Mouse (Mus musculus) liver, embryonic 11.5 days (tissue): Measurements from ENCODE around the gene Olfr1151. TPM values are rescaled to one million over a fixed set of nuclear protein-coding genes. Genes with fewer than 3 reads are reported as not detected.

Experiments
- ATAC-seq: fragments of 200-750 bp; cut with Nextera tagmentation; replicated peaks from 2 replicates; pipeline ENCODE4 v1.8.0; 2017; ENCODE audit warnings: moderate number of reproducible peaks, mild to moderate bottlenecking, moderate TSS enrichment, moderate library complexity; ENCODE audit not compliant: low FRiP score
- DNase-seq: peaks from one replicate; pipeline ENCODE4 v3.0.0-alpha.2; 2017; ENCODE audit warnings: low spot score
- H3K27ac ChIP-seq: fragments of 300-500 bp; sonication (generic); 2 replicates; pipeline ENCODE4 v1.5.1; 2014; ENCODE audit warnings: mild to moderate bottlenecking, low read depth, low read length, control low read depth
- H3K27me3 ChIP-seq: fragments of 300-500 bp; sonication (generic); replicated peaks from 2 replicates; pipeline ENCODE4 v1.6.1; 2014; ENCODE audit warnings: low read length, mixed read lengths; ENCODE audit not compliant: control insufficient read depth, insufficient read depth
- H3K36me3 ChIP-seq: fragments of 300-500 bp; sonication (generic); 2 replicates; pipeline ENCODE4 v1.6.1; 2014; ENCODE audit warnings: mild to moderate bottlenecking, low read length, moderate library complexity, mixed read lengths; ENCODE audit not compliant: control insufficient read depth, insufficient read depth
- H3K4me1 ChIP-seq: fragments of 300-500 bp; sonication (generic); replicated peaks from 2 replicates; pipeline ENCODE4 v1.6.1; 2014; ENCODE audit warnings: low read length, mixed read lengths; ENCODE audit not compliant: control insufficient read depth, insufficient read depth
- H3K4me2 ChIP-seq: fragments of 300-500 bp; sonication (generic); 2 replicates; pipeline ENCODE4 v1.6.1; 2014; ENCODE audit warnings: mild to moderate bottlenecking, control low read depth, moderate library complexity
- H3K4me3 ChIP-seq: fragments of 300-500 bp; sonication (generic); 2 replicates; pipeline ENCODE4 v1.5.1; 2014; ENCODE audit warnings: low read depth, low read length, control low read depth
- H3K9ac ChIP-seq: fragments of 300-500 bp; sonication (generic); 2 replicates; pipeline ENCODE4 v1.6.1; 2014; ENCODE audit warnings: low read depth, low read length, control low read depth
- H3K9me3 ChIP-seq: fragments of 300-500 bp; sonication (generic); 2 replicates; pipeline ENCODE4 v1.6.1; 2016; ENCODE audit warnings: low read length, inconsistent platforms, mixed read lengths; ENCODE audit not compliant: control insufficient read depth
- WGBS: fragments of 180-500 bp; shearing (Covaris S2); extraction: QIAGEN DNeasy Blood & Tissue Kit; methylation state at CpG from one replicate; pipeline ENCODE4 v1.1.7; 2014; 5-methylcytosine and 5-hydroxymethylcytosine counted together
- polyA plus RNA-seq: library from polyadenylated mRNA; unstranded; fragments of >200 nt; fragmentation: Nextera tagmentation; extraction: Ambion mirVana; gene quantifications from 2 replicates; pipeline ENCODE4 v1.2.1, GENCODE M21; 2014

The Olfr1151 gene
- polyA plus RNA-seq, result not detected in 2 replicates

GRCm38 (mm10) chr2:87855562-87855961, at the start of gene Olfr1151:
Olfr1151 (plus strand) TSS chr2:87855862.
- Histone ChIP-seq H3K4me2 (no peak within 1 kb of the TSS), H3K4me3 (no peak within 1 kb of the TSS), H3K36me3 (no peaks in the 10 kb centered on the region), H3K9ac (no peak within 1 kb of the TSS), H3K9me3 (no peaks in the 10 kb centered on the region), H3K27me3 (no peaks in the 10 kb centered on the region), H3K4me1 (no peaks in the 10 kb centered on the region), H3K27ac (no peak within 1 kb of the TSS)
- 84% methylated on average over 1 of the region's 1 CpGs for WGBS
- ATAC-seq (no peak), DNase-seq (no peak)

GRCm38 (mm10) chr2:87809522-87809921, 46.1 kb upstream of the Olfr1151 start, which contains the start of gene Olfr1145:
Olfr1145 (plus strand) TSS chr2:87809822.
- Histone ChIP-seq H3K9me3 (no peaks in the 10 kb centered on the region), H3K27ac (no peak within 1 kb of the TSS), H3K36me3 (no peaks in the 10 kb centered on the region), H3K27me3 (no peaks in the 10 kb centered on the region), H3K4me1 (no peaks in the 10 kb centered on the region), H3K9ac (no peak within 1 kb of the TSS), H3K4me2 (no peak within 1 kb of the TSS), H3K4me3 (no peak within 1 kb of the TSS)
- DNase-seq (no peak), ATAC-seq (no peak)
- WGBS, result 76% methylated on average over 1 of the region's 1 CpGs

GRCm38 (mm10) chr2:87830233-87830632, 25.4 kb upstream of the Olfr1151 start, which contains the start of gene Olfr1148:
Olfr1148 (plus strand) TSS chr2:87830533.
- no peaks in the 10 kb centered on the region for H3K9me3 ChIP-seq
- no peak within 1 kb of the TSS for H3K4me2 ChIP-seq
- H3K4me1 ChIP-seq, result no peaks in the 10 kb centered on the region
- H3K4me3 ChIP-seq, result no peak within 1 kb of the TSS
- 84% methylated on average over 1 of the region's 1 CpGs for WGBS
- ATAC-seq (no peak), DNase-seq (no peak)
- H3K9ac ChIP-seq, result no peak within 1 kb of the TSS
- H3K27me3 ChIP-seq, result no peaks in the 10 kb centered on the region
- H3K36me3 ChIP-seq, result no peaks in the 10 kb centered on the region
- H3K27ac ChIP-seq, result no peak within 1 kb of the TSS

DNA sequence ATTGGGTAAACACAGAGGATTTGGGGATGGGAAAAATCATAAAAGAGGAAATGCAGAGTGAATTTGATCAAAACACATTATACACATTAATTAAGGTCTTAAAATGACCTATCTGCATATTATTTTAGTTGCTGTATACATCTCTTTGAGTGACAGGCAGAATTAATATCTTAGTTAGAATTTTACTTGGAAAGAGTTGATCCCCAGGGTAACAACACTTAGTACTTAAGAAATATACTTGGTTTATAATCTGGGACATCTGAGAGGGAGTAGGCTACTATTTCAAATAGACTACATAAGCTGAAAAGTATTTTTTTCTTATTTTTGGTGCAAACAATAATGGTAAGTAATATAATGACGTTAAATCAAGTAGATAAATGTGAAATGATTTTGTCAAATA, 12.0 kb upstream of the Olfr1151 start, which contains the start of gene Olfr1150-ps1:
TSS of gene Olfr1150-ps1 (plus strand) at position 301 of the 400 bp plus-strand sequence.
- Histone ChIP-seq H3K27me3 (no peaks in the 10 kb centered on the region), H3K4me2 (no peak within 1 kb of the TSS), H3K27ac (no peak within 1 kb of the TSS), H3K9me3 (no peaks in the 10 kb centered on the region), H3K4me3 (no peak within 1 kb of the TSS), H3K36me3 (no peaks in the 10 kb centered on the region), H3K9ac (no peak within 1 kb of the TSS), H3K4me1 (no peaks in the 10 kb centered on the region)
- WGBS, result 88% methylated on average over 1 of the region's 1 CpGs
- DNase-seq (no peak), ATAC-seq (no peak)

- Histone ChIP-seq H3K36me3 (no peaks in the 10 kb centered on the region), H3K9ac (no peak within 1 kb of the TSS), H3K9me3 (no peaks in the 10 kb centered on the region), H3K4me2 (no peak within 1 kb of the TSS), H3K27ac (no peak within 1 kb of the TSS), H3K27me3 (no peaks in the 10 kb centered on the region), H3K4me1 (no peaks in the 10 kb centered on the region), H3K4me3 (no peak within 1 kb of the TSS)
- no peak for ATAC-seq
- DNase-seq, result no peak
Measured at GRCm38 (mm10) chr2:87866192-87866591, 10.5 kb downstream of the Olfr1151 start, which contains the start of gene Olfr1152. Olfr1152 (plus strand) TSS chr2:87866492.

GRCm38 (mm10) chr2:87894662-87895061, 39.0 kb downstream of the Olfr1151 start, which contains the start of gene Olfr1153:
Olfr1153 (plus strand) TSS chr2:87894962.
- no peak within 1 kb of the TSS for H3K4me2 ChIP-seq
- H3K36me3 ChIP-seq, result no peaks in the 10 kb centered on the region
- no peak within 1 kb of the TSS for H3K27ac ChIP-seq
- no peaks in the 10 kb centered on the region for H3K27me3 ChIP-seq
- no peak within 1 kb of the TSS for H3K9ac ChIP-seq
- H3K4me1 ChIP-seq, result no peaks in the 10 kb centered on the region
- no peak within 1 kb of the TSS for H3K4me3 ChIP-seq
- WGBS, result 58% methylated on average over 1 of the region's 1 CpGs
- ATAC-seq, result no peak
- no peak for DNase-seq
- no peaks in the 10 kb centered on the region for H3K9me3 ChIP-seq

GRCm38 (mm10) chr2:87905066-87905465, 49.4 kb downstream of the Olfr1151 start, which contains the start of gene Olfr1154:
Olfr1154 (minus strand) TSS chr2:87905166.
- no peak within 1 kb of the TSS for H3K9ac ChIP-seq
- H3K27ac ChIP-seq, result no peak within 1 kb of the TSS
- ATAC-seq (no peak), DNase-seq (no peak)
- H3K27me3 ChIP-seq, result no peaks in the 10 kb centered on the region
- WGBS, result 97% methylated on average over 1 of the region's 1 CpGs
- no peak within 1 kb of the TSS for H3K4me2 ChIP-seq
- no peaks in the 10 kb centered on the region for H3K36me3 ChIP-seq
- H3K4me1 ChIP-seq, result no peaks in the 10 kb centered on the region
- no peaks in the 10 kb centered on the region for H3K9me3 ChIP-seq
- no peak within 1 kb of the TSS for H3K4me3 ChIP-seq

Other genes starting within 250 kb of the Olfr1151 start
- not detected in 2 replicates for gene Olfr1130, start 249.7 kb upstream of the Olfr1151 start, polyA plus RNA-seq
- gene Olfr1131, start 228.8 kb upstream of the Olfr1151 start, polyA plus RNA-seq, result not detected in 2 replicates
- not detected in 2 replicates for gene Olfr1132, start 218.3 kb upstream of the Olfr1151 start, polyA plus RNA-seq
- not detected in 2 replicates for gene Olfr1133, start 208.5 kb upstream of the Olfr1151 start, polyA plus RNA-seq
- not detected in 2 replicates for gene Olfr1134, start 197.4 kb upstream of the Olfr1151 start, polyA plus RNA-seq
- gene Olfr1135, start 182.2 kb upstream of the Olfr1151 start, polyA plus RNA-seq, result not detected in 2 replicates
- not detected in 2 replicates for gene Olfr1136, start 161.9 kb upstream of the Olfr1151 start, polyA plus RNA-seq
- not detected in 2 replicates for gene Olfr1137, start 142.7 kb upstream of the Olfr1151 start, polyA plus RNA-seq
- gene Olfr1138, start 115.9 kb upstream of the Olfr1151 start, polyA plus RNA-seq, result not detected in 2 replicates
- gene Olfr1140, start 112.1 kb upstream of the Olfr1151 start, polyA plus RNA-seq, result not detected in 2 replicates
- gene Olfr1141, start 101.9 kb upstream of the Olfr1151 start, polyA plus RNA-seq, result not detected in 2 replicates
- gene Olfr152, start 76.4 kb upstream of the Olfr1151 start, polyA plus RNA-seq, result not detected in 2 replicates
- gene Olfr1143, start 55.3 kb upstream of the Olfr1151 start, polyA plus RNA-seq, result not detected in 2 replicates
- not detected in 2 replicates for gene Olfr1145, start 46.0 kb upstream of the Olfr1151 start, polyA plus RNA-seq
- not detected in 2 replicates for gene Olfr1148, start 25.3 kb upstream of the Olfr1151 start, polyA plus RNA-seq
- gene Olfr1150-ps1, start 11.9 kb upstream of the Olfr1151 start, polyA plus RNA-seq, result not detected in 2 replicates
- gene Olfr1152, start 10.6 kb downstream of the Olfr1151 start, polyA plus RNA-seq, result not detected in 2 replicates
- not detected in 2 replicates for gene Olfr1153, start 39.1 kb downstream of the Olfr1151 start, polyA plus RNA-seq
- not detected in 2 replicates for gene Olfr1154, start 49.3 kb downstream of the Olfr1151 start, polyA plus RNA-seq
- gene Olfr1155, start 89.3 kb downstream of the Olfr1151 start, polyA plus RNA-seq, result not detected in 2 replicates
- not detected in 2 replicates for gene Olfr1156, start 97.2 kb downstream of the Olfr1151 start, polyA plus RNA-seq
- not detected in 2 replicates for gene Olfr1157, start 112.4 kb downstream of the Olfr1151 start, polyA plus RNA-seq
- gene Olfr74, start 118.8 kb downstream of the Olfr1151 start, polyA plus RNA-seq, result not detected in 2 replicates
- gene Olfr1158, start 134.3 kb downstream of the Olfr1151 start, polyA plus RNA-seq, result not detected in 2 replicates
- not detected in 2 replicates for gene Olfr1160, start 152.4 kb downstream of the Olfr1151 start, polyA plus RNA-seq
- gene Olfr1161, start 166.9 kb downstream of the Olfr1151 start, polyA plus RNA-seq, result not detected in 2 replicates
- gene Olfr73, start 181.8 kb downstream of the Olfr1151 start, polyA plus RNA-seq, result not detected in 2 replicates
- gene Olfr1162, start 195.3 kb downstream of the Olfr1151 start, polyA plus RNA-seq, result not detected in 2 replicates
- not detected in 2 replicates for gene Olfr1163, start 216.0 kb downstream of the Olfr1151 start, polyA plus RNA-seq
- gene Olfr1164, start 238.1 kb downstream of the Olfr1151 start, polyA plus RNA-seq, result not detected in 2 replicates